Mouse (Mus musculus) stomach, embryonic 15.5 days (tissue): Measurements from ENCODE around the gene Snx18. TPM values are rescaled to one million over a fixed set of nuclear protein-coding genes. Genes with fewer than 3 reads are reported as not detected.
A peak's percentile ranks its signal among the peaks of the same experiment; 100 is the strongest.

ENCODE experiments used
- ATAC-seq: fragments of 200-750 bp; cut with Nextera tagmentation; 2 replicates; pipeline ENCODE4 v1.8.0; 2017; ENCODE audit warnings: low read depth, moderate number of reproducible peaks, moderate TSS enrichment; ENCODE audit not compliant: insufficient read depth, low FRiP score
- H3K27ac ChIP-seq: fragments of 300-500 bp; sonication (generic); 2 replicates; pipeline ENCODE4 v1.5.1; 2015; ENCODE audit warnings: mild to moderate bottlenecking, inconsistent platforms
- H3K27me3 ChIP-seq: fragments of 300-500 bp; sonication (generic); replicated peaks from 2 replicates; pipeline ENCODE4 v1.6.1; 2015; ENCODE audit warnings: inconsistent platforms
- H3K36me3 ChIP-seq: fragments of 300-500 bp; sonication (generic); 2 replicates; pipeline ENCODE4 v1.6.1; 2015; ENCODE audit warnings: inconsistent platforms
- H3K4me1 ChIP-seq: fragments of 300-500 bp; sonication (generic); 2 replicates; pipeline ENCODE4 v1.6.1; 2015; ENCODE audit warnings: inconsistent platforms
- H3K4me2 ChIP-seq: fragments of 300-500 bp; sonication (generic); 2 replicates; pipeline ENCODE4 v1.6.1; 2015; ENCODE audit warnings: mild to moderate bottlenecking, inconsistent platforms
- H3K4me3 ChIP-seq: fragments of 300-500 bp; sonication (generic); replicated peaks from 2 replicates; pipeline ENCODE4 v1.5.1; 2015; ENCODE audit warnings: inconsistent platforms
- H3K9ac ChIP-seq: fragments of 300-500 bp; sonication (generic); 2 replicates; pipeline ENCODE4 v1.6.1; 2015; ENCODE audit warnings: inconsistent platforms
- H3K9me3 ChIP-seq: fragments of 300-500 bp; sonication (generic); 2 replicates; pipeline ENCODE4 v1.6.1; 2016; ENCODE audit warnings: inconsistent platforms
- WGBS: fragments of 180-500 bp; shearing (Covaris S2); methylation state at CpG from one replicate; pipeline ENCODE4 v1.1.7; 2015; 5-methylcytosine and 5-hydroxymethylcytosine counted together
- polyA plus RNA-seq: library from polyadenylated mRNA; unstranded; fragments of >200 nt; fragmentation: Nextera tagmentation; extraction: Ambion mirVana; gene quantifications from 2 replicates; pipeline ENCODE4 v1.2.1, GENCODE M21; 2015

Snx18 gene
- polyA plus RNA-seq, 1 experiment from 2014 or later, result 22.9 TPM

- H3K27me3 ChIP-seq, result no peaks in the 10 kb centered on the region
- no peak overlapping the region for H3K4me2 ChIP-seq
- no peak overlapping the region for H3K4me3 ChIP-seq
- no peaks in the 10 kb centered on the region for H3K9me3 ChIP-seq
- H3K36me3 ChIP-seq, result no peaks in the 10 kb centered on the region
- no peak overlapping the region for H3K9ac ChIP-seq
- no peak for ATAC-seq
- 53% methylated on average over 15 of the region's 15 CpGs for WGBS
- H3K4me1 ChIP-seq, result no peaks in the 10 kb centered on the region
- H3K27ac ChIP-seq, result no peak overlapping the region
Observed at GRCm38 (mm10) chr13:113634732-113635481, 16.5 kb upstream of the Snx18 start.

GRCm38 (mm10) chr13:113632506-113632905, 14.1 kb upstream of the Snx18 start:
- Histone ChIP-seq H3K9ac (no peak overlapping the region), H3K4me2 (no peak overlapping the region), H3K36me3 (no peaks in the 10 kb centered on the region), H3K4me3 (no peak overlapping the region), H3K4me1 (no peaks in the 10 kb centered on the region), H3K27me3 (no peaks in the 10 kb centered on the region), H3K27ac (no peak overlapping the region), H3K9me3 (no peaks in the 10 kb centered on the region)
- no peak for ATAC-seq
- 41% methylated on average over 6 of the region's 6 CpGs for WGBS

- no peaks in the 10 kb centered on the region for H3K4me1 ChIP-seq
- H3K4me3 ChIP-seq, result no peak overlapping the region
- H3K27me3 ChIP-seq, result no peaks in the 10 kb centered on the region
- H3K36me3 ChIP-seq, result no peaks in the 10 kb centered on the region
- H3K27ac ChIP-seq, result no peak overlapping the region
- no peaks in the 10 kb centered on the region for H3K9me3 ChIP-seq
- WGBS, result 81% methylated on average over 8 of the region's 8 CpGs
- no peak overlapping the region for H3K4me2 ChIP-seq
- no peak for ATAC-seq
- no peak overlapping the region for H3K9ac ChIP-seq
Observed at GRCm38 (mm10) chr13:113627601-113628000, 9.2 kb upstream of the Snx18 start.

- Histone ChIP-seq H3K4me3 (no peak overlapping the region), H3K36me3 (no peaks in the 10 kb centered on the region), H3K9ac (no peak overlapping the region), H3K27me3 (no peaks in the 10 kb centered on the region), H3K4me1 (0 out of 2 replicates have a peak, but pooled peaks cover 3% of the 10 kb centered on the region), H3K9me3 (no peaks in the 10 kb centered on the region), H3K4me2 (no peak overlapping the region), H3K27ac (no peak overlapping the region)
- 74% methylated on average over 8 of the region's 8 CpGs for WGBS
- no peak for ATAC-seq
Observed at GRCm38 (mm10) chr13:113622865-113623255, 4.5 kb upstream of the Snx18 start.

GRCm38 (mm10) chr13:113622122-113622864, 3.9 kb upstream of the Snx18 start:
- no peak overlapping the region for H3K4me3 ChIP-seq
- no peak overlapping the region for H3K4me2 ChIP-seq
- H3K4me1 ChIP-seq, result peaks cover 5% of the 10 kb centered on the region
- 38% methylated on average over 11 of the region's 11 CpGs for WGBS
- H3K27ac ChIP-seq, result no peak overlapping the region
- H3K27me3 ChIP-seq, result no peaks in the 10 kb centered on the region
- no peaks in the 10 kb centered on the region for H3K9me3 ChIP-seq
- no peak overlapping the region for H3K9ac ChIP-seq
- H3K36me3 ChIP-seq, result no peaks in the 10 kb centered on the region
- ATAC-seq, result no peak

GRCm38 (mm10) chr13:113619003-113619402, 639 bp upstream of the Snx18 start:
- H3K27ac ChIP-seq, result no peak overlapping the region
- WGBS, result 54% methylated on average over 9 of the region's 9 CpGs
- H3K9me3 ChIP-seq, result no peaks in the 10 kb centered on the region
- H3K36me3 ChIP-seq, result no peaks in the 10 kb centered on the region
- no peak overlapping the region for H3K4me3 ChIP-seq
- H3K4me2 ChIP-seq, result no peak overlapping the region
- no peak overlapping the region for H3K9ac ChIP-seq
- no peaks in the 10 kb centered on the region for H3K27me3 ChIP-seq
- ATAC-seq, result no peak
- H3K4me1 ChIP-seq, result peaks cover 29% of the 10 kb centered on the region

GRCm38 (mm10) chr13:113617338-113617890, 950 bp downstream of the Snx18 start:
- 11% methylated on average over 45 of the region's 49 CpGs for WGBS
- no peak for ATAC-seq
- H3K36me3 ChIP-seq, result no peaks in the 10 kb centered on the region
- peak overlapping the region; percentile 86 for H3K4me2 ChIP-seq
- peak overlapping the region; percentile 90 for H3K27ac ChIP-seq
- H3K9me3 ChIP-seq, result no peaks in the 10 kb centered on the region
- peak overlapping the region; percentile 91 for H3K4me3 ChIP-seq
- no peaks in the 10 kb centered on the region for H3K27me3 ChIP-seq
- peak overlapping the region; percentile 76 for H3K9ac ChIP-seq
- H3K4me1 ChIP-seq, result peaks cover 43% of the 10 kb centered on the region

GRCm38 (mm10) chr13:113616751-113617337, 1.5 kb downstream of the Snx18 start:
- Histone ChIP-seq H3K27ac (peak overlapping the region; percentile 67; the same call in 1 of the 2 replicates), H3K4me1 (peaks cover 49% of the 10 kb centered on the region)

GRCm38 (mm10) chr13:113615971-113616671, 2.2 kb downstream of the Snx18 start:
- no peaks in the 10 kb centered on the region for H3K27me3 ChIP-seq
- H3K36me3 ChIP-seq, result no peaks in the 10 kb centered on the region
- H3K4me2 ChIP-seq, result peak overlapping the region; percentile 86
- H3K27ac ChIP-seq, result peak overlapping the region; percentile 67
- H3K9me3 ChIP-seq, result no peaks in the 10 kb centered on the region
- 6% methylated on average over 8 of the region's 8 CpGs for WGBS
- H3K9ac ChIP-seq, result peak overlapping the region; percentile 24; the same call in 1 of the 2 replicates
- peak overlapping the region; percentile 91 for H3K4me3 ChIP-seq
- H3K4me1 ChIP-seq, result peaks cover 49% of the 10 kb centered on the region
- no peak for ATAC-seq

More at GRCm38 (mm10) chr13:113616751-113617337, 1.5 kb downstream of the Snx18 start:
- no peak for ATAC-seq
- H3K36me3 ChIP-seq, result no peaks in the 10 kb centered on the region
- peak overlapping the region; percentile 91 for H3K4me3 ChIP-seq
- H3K9me3 ChIP-seq, result no peaks in the 10 kb centered on the region
- peak overlapping the region; percentile 76 for H3K9ac ChIP-seq
- peak overlapping the region; percentile 86 for H3K4me2 ChIP-seq
- WGBS, result 46% methylated on average over 24 of the region's 24 CpGs
- H3K27me3 ChIP-seq, result no peaks in the 10 kb centered on the region

GRCm38 (mm10) chr13:113615546-113615941, 2.8 kb downstream of the Snx18 start:
- Histone ChIP-seq H3K4me1 (peaks cover 53% of the 10 kb centered on the region), H3K9ac (peak overlapping the region; percentile 24; the same call in 1 of the 2 replicates), H3K4me3 (peak overlapping the region; percentile 91), H3K36me3 (no peaks in the 10 kb centered on the region), H3K27me3 (no peaks in the 10 kb centered on the region), H3K9me3 (no peaks in the 10 kb centered on the region), H3K4me2 (peak overlapping the region; percentile 86), H3K27ac (peak overlapping the region; percentile 67)
- ATAC-seq, result no peak
- 2% methylated on average over 10 of the region's 10 CpGs for WGBS
